9 mouse cellular contexts compared by ENCODE assay signal in the genomic region with DNA sequence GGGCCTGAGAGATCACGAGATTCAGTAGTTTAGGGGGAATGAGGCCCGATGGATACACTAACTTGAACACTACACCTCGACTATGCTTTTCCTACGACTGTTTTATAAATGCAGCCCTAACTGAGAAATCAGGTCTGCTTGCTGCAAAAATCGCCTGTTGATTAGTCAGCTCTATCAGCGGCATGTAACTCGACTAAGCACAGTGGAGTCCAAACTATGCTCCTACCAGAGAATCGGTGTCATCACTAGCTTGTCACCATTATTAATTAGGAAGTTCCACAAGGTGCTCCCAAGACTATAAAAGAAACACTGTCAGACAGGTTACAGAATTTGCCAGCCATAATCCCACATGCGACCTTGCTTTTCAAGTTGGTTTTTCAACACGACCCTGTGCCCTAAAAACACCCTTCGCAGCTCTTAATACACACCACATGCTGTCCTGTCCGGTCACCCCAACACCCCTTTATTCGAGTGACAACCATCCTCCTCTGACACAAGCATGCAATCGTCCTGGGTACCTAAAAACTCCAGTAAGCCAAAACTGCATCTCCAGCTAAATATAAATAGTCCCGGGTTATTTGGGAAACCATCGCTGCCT. TPM values are rescaled to one million over a fixed set of nuclear protein-coding genes. Genes with fewer than 3 reads are reported as not detected.
DNase-seq lines count a peak whose midpoint lies in the region; ATAC-seq and TF ChIP-seq lines count a peak whose summit lies in the region.
"Had no signal": no experiment of that assay in that cellular context is flagged by ENCODE, and none has a peak within 500 bp of the region (broad histone marks: within the 10 kb centered on the region; RNA-seq: fewer than 3 reads in every experiment).

No protein-coding gene starts in this region.

- H3K9me3 ChIP-seq in forebrain, embryonic 11.5 days (ENCODE audit: control insufficient read depth, low read length) = no peaks in the 10 kb centered on the region
- H3K9me3 ChIP-seq in liver, embryonic 12.5 days (replicated peaks) = no peaks in the 10 kb centered on the region
- no peaks in the 10 kb centered on the region for H3K9me3 ChIP-seq in stomach, embryonic 16.5 days (replicated peaks; ENCODE audit: control insufficient read depth, low read length)

- H3K9ac ChIP-seq in forebrain, embryonic 11.5 days (ENCODE audit: low read length) = peak overlapping the region; percentile 73
- H3K9ac ChIP-seq in liver, embryonic 12.5 days = peak overlapping the region; percentile 78
- peak overlapping the region; percentile 89 for H3K9ac ChIP-seq in stomach, embryonic 16.5 days (ENCODE audit: low read length)

- peak overlapping the region; percentile 69 for H3K4me3 ChIP-seq in spleen, adult 2 months (ENCODE audit: extremely low read depth, insufficient read depth, insufficient read length)
- H3K4me3 ChIP-seq in forebrain, embryonic 11.5 days (ENCODE audit: low read depth, low read length) = peak overlapping the region; percentile 77
- peak overlapping the region; percentile 71 for H3K4me3 ChIP-seq in liver, embryonic 12.5 days
- peak overlapping the region; percentile 70 for H3K4me3 ChIP-seq in stomach, embryonic 16.5 days (replicated peaks; ENCODE audit: low read length)

- H3K36me3 ChIP-seq in spleen, adult 2 months (ENCODE audit: control insufficient read depth, insufficient read depth, low read length) = no peaks in the 10 kb centered on the region
- no peaks in the 10 kb centered on the region for H3K36me3 ChIP-seq in forebrain, embryonic 11.5 days (ENCODE audit: control insufficient read depth, insufficient read depth, low read length)
- H3K36me3 ChIP-seq in liver, embryonic 12.5 days = no peaks in the 10 kb centered on the region
- no peaks in the 10 kb centered on the region for H3K36me3 ChIP-seq in stomach, embryonic 16.5 days (ENCODE audit: control insufficient read depth, insufficient read depth, low read length)

- no peaks in the 10 kb centered on the region for H3K27me3 ChIP-seq in spleen, adult 2 months (ENCODE audit: control insufficient read depth, insufficient read depth, low read length)
- no peaks in the 10 kb centered on the region for H3K27me3 ChIP-seq in forebrain, embryonic 11.5 days (ENCODE audit: control insufficient read depth, insufficient read depth, low read length)
- H3K27me3 ChIP-seq in liver, embryonic 12.5 days (replicated peaks) = peaks cover 12% of the 10 kb centered on the region; the same call in 1 of the 2 replicates
- H3K27me3 ChIP-seq in stomach, embryonic 16.5 days (ENCODE audit: control insufficient read depth, insufficient read depth, low read length) = no peaks in the 10 kb centered on the region

- no peak for TF ChIP-seq CTCF in spleen, adult 2 months (IDR thresholded peaks at IDR 0.05; ENCODE audit: extremely low read depth, insufficient read depth, insufficient read length, insufficient replicate concordance)

- peak; percentile 27; the same call in 1 of the 2 replicates for ATAC-seq in forebrain, embryonic 11.5 days (replicated peaks; ENCODE audit: low FRiP score)
- ATAC-seq in liver, embryonic 12.5 days = no peak
- no peak for ATAC-seq in stomach, embryonic 16.5 days (ENCODE audit: insufficient read depth, low FRiP score)

- DNase-seq in spleen, adult 2 months (ENCODE audit: low read depth in 1 of 2, low spot score in 2 of 2) = no peak
- DNase-seq in spleen, adult 18-20 months = no peak
- no peak for DNase-seq in forebrain, embryonic 11.5 days (ENCODE audit: low spot score)
- DNase-seq in c-Kit-positive CD71-positive TER-119-positive erythroid progenitor cells, embryonic 14.5 days (ENCODE audit: low spot score) = no peak
- DNase-seq in layer of hippocampus, adult 18-20 months (ENCODE audit: low spot score in 2 of 2) = no peak
- no peak for DNase-seq in ovary, postnatal 36 days (ENCODE audit: low spot score)

- H3K27ac ChIP-seq in spleen, adult 2 months (ENCODE audit: insufficient read depth, low read length) = no peak overlapping the region
- H3K27ac ChIP-seq in forebrain, embryonic 11.5 days (ENCODE audit: low read depth, low read length) = no peak overlapping the region
- H3K27ac ChIP-seq in liver, embryonic 12.5 days = 0 out of 2 replicates have a peak overlapping the region, but pooled peaks have one; percentile 54
- peak overlapping the region; percentile 68 for H3K27ac ChIP-seq in stomach, embryonic 16.5 days (ENCODE audit: low read length)

- 19% methylated on average over 16 of the region's 16 CpGs for WGBS in spleen, adult 2 months
- WGBS in forebrain, embryonic 11.5 days = 35% methylated on average over 16 of the region's 16 CpGs
- 31% methylated on average over 16 of the region's 16 CpGs for WGBS in liver, embryonic 12.5 days (ENCODE audit: insufficient replicate concordance)
- 15% methylated on average over 16 of the region's 16 CpGs for WGBS in stomach, embryonic 16.5 days

- peak overlapping the region; percentile 82 for H3K4me2 ChIP-seq in forebrain, embryonic 11.5 days (ENCODE audit: low read depth, low read length, severe bottlenecking)
- H3K4me2 ChIP-seq in liver, embryonic 12.5 days = peak overlapping the region; percentile 94
- peak overlapping the region; percentile 74 for H3K4me2 ChIP-seq in stomach, embryonic 16.5 days (ENCODE audit: low read depth, low read length)

- no peak for TF ChIP-seq POLR2A in spleen, adult 2 months (IDR thresholded peaks at IDR 0.05; ENCODE audit: low read depth, low read length)

- peaks cover 2% of the 10 kb centered on the region for H3K4me1 ChIP-seq in spleen, adult 2 months (ENCODE audit: control insufficient read depth, insufficient read depth, insufficient read length)
- H3K4me1 ChIP-seq in forebrain, embryonic 11.5 days (replicated peaks; ENCODE audit: control insufficient read depth, insufficient read depth, low read length) = no peaks in the 10 kb centered on the region; the same call in 1 of the 2 replicates
- peaks cover 37% of the 10 kb centered on the region for H3K4me1 ChIP-seq in liver, embryonic 12.5 days
- peaks cover 12% of the 10 kb centered on the region for H3K4me1 ChIP-seq in stomach, embryonic 16.5 days (ENCODE audit: control insufficient read depth, insufficient read depth, low read length)

RNA-seq across cellular contexts. Expression of a gene that starts 0.7 kb away (rescaled TPM):
- polyA plus RNA-seq in spleen, adult 2 months (2012; rRNA removed) = 8.9 and 9.9 TPM in 2 replicates
- 17.8 TPM in 2 replicates for polyA plus RNA-seq in forebrain, embryonic 11.5 days (2014; fragmentation: Nextera tagmentation; extraction: Ambion mirVana)
- 3.9 and 4.2 TPM in 2 replicates for polyA plus RNA-seq in liver, embryonic 12.5 days (2016; fragmentation: Nextera tagmentation; extraction: Ambion mirVana)
- 25.8 and 27.5 TPM in 2 replicates for polyA plus RNA-seq in stomach, embryonic 16.5 days (2015; fragmentation: Nextera tagmentation; extraction: Ambion mirVana)
- 10 to 100 TPM in 1 of 2 experiments, 1 to 10 TPM in 1; 9.8 to 10.3 TPM for total RNA-seq in layer of hippocampus, adult 18-20 months (2021)

RNA-seq across cellular contexts. Expression of a gene that starts 47.1 kb away (rescaled TPM):
- 1.4 and 1.7 TPM in 2 replicates for polyA plus RNA-seq in spleen, adult 2 months (2012; rRNA removed)
- 0.09 TPM in 1 of 2 replicates, not detected in the other for polyA plus RNA-seq in forebrain, embryonic 11.5 days (2014; fragmentation: Nextera tagmentation; extraction: Ambion mirVana)
- polyA plus RNA-seq in liver, embryonic 12.5 days (2016; fragmentation: Nextera tagmentation; extraction: Ambion mirVana) = 42.8 and 45.8 TPM in 2 replicates
- 56.6 and 69.2 TPM in 2 replicates for polyA plus RNA-seq in stomach, embryonic 16.5 days (2015; fragmentation: Nextera tagmentation; extraction: Ambion mirVana)
- total RNA-seq in layer of hippocampus, adult 18-20 months (2021) = under 1 TPM; 0.15 to 0.30 TPM
- total RNA-seq: neutrophil, adult 5-6 weeks had no signal

Comparison
In these comparisons a context has a peak if more than half of its experiments do, and no peak if none do; other contexts are left out.
1. H3K27ac ChIP-seq: peak in liver, embryonic 12.5 days (single experiment) and stomach, embryonic 16.5 days (single experiment); none in spleen, adult 2 months (single experiment) and forebrain, embryonic 11.5 days (single experiment).
2. RNA of a gene that starts 47.1 kb away (polyA plus RNA-seq): 56.6 to 69.2 TPM in stomach, embryonic 16.5 days and 42.8 to 45.8 TPM in liver, embryonic 12.5 days; 1.4 to 1.7 TPM in spleen, adult 2 months and 0.09 TPM in forebrain, embryonic 11.5 days; every median in the first group is over 10 times any median in the second.
3. Peak in every context shown above with its lines, with median percentiles within 50 percentile points of each other: H3K4me3 ChIP-seq, H3K4me2 ChIP-seq and H3K9ac ChIP-seq.